Mouse (Mus musculus) cerebellum, adult (tissue): Measurements from ENCODE around the gene Tbc1d14.

Experiments used
- ATAC-seq: cut with Nextera tagmentation; 2 replicates; pipeline ENCODE4 v1.9.2; 2017; ENCODE audit warnings: mild to moderate bottlenecking, moderate library complexity, mixed read lengths; ENCODE audit not compliant: insufficient number of reproducible peaks, low FRiP score, low TSS enrichment

Tbc1d14 gene

GRCm38 (mm10) chr5:36519751-36520150 lies 73.3 kb downstream of the Tbc1d14 start:
- ATAC-seq, result no peak

GRCm38 (mm10) chr5:36517596-36517995 lies 75.5 kb downstream of the Tbc1d14 start:
- ATAC-seq, result no peak; the same call in 1 of the 2 replicates

GRCm38 (mm10) chr5:36515558-36515957 lies 77.5 kb downstream of the Tbc1d14 start:
- no peak for ATAC-seq

- ATAC-seq, result no peak
Measured at GRCm38 (mm10) chr5:36515126-36515525, 78.0 kb downstream of the Tbc1d14 start.

- ATAC-seq, result no peak
Measured at GRCm38 (mm10) chr5:36510956-36511355, 82.1 kb downstream of the Tbc1d14 start.

- no peak for ATAC-seq
Measured at GRCm38 (mm10) chr5:36508351-36508750, 84.7 kb downstream of the Tbc1d14 start.

- no peak for ATAC-seq
Measured at GRCm38 (mm10) chr5:36505643-36506042, 87.4 kb downstream of the Tbc1d14 start.

GRCm38 (mm10) chr5:36505235-36505634 lies 87.8 kb downstream of the Tbc1d14 start:
- ATAC-seq, result no peak

- ATAC-seq, result no peak
Measured at GRCm38 (mm10) chr5:36494709-36495108, 98.4 kb downstream of the Tbc1d14 start.

GRCm38 (mm10) chr5:36493919-36494318 lies 99.2 kb downstream of the Tbc1d14 start:
- no peak for ATAC-seq

- ATAC-seq, result no peak
Measured at GRCm38 (mm10) chr5:36489225-36489624, 103.9 kb downstream of the Tbc1d14 start.

- no peak for ATAC-seq
Measured at GRCm38 (mm10) chr5:36485306-36485705, 107.8 kb downstream of the Tbc1d14 start.

GRCm38 (mm10) chr5:36484171-36484990 lies 108.7 kb downstream of the Tbc1d14 start, which contains the start of the genes Tada2b and Ccdc96:
Tada2b (minus strand) TSS chr5:36484285.
Ccdc96 (plus strand) TSS chr5:36484588.
- ATAC-seq, result peak; percentile 93

- peak; percentile 26; the same call in 1 of the 2 replicates for ATAC-seq
Measured at GRCm38 (mm10) chr5:36483203-36484101, 109.6 kb downstream of the Tbc1d14 start.

GRCm38 (mm10) chr5:36481114-36481513 lies 112.0 kb downstream of the Tbc1d14 start:
- no peak for ATAC-seq

GRCm38 (mm10) chr5:36480398-36480797 lies 112.7 kb downstream of the Tbc1d14 start:
- no peak for ATAC-seq

GRCm38 (mm10) chr5:36479735-36480134 lies 113.3 kb downstream of the Tbc1d14 start:
- ATAC-seq, result no peak

- ATAC-seq, result no peak
Measured at GRCm38 (mm10) chr5:36478540-36479420, 114.3 kb downstream of the Tbc1d14 start.

- ATAC-seq, result no peak
Measured at GRCm38 (mm10) chr5:36477486-36477885, 115.6 kb downstream of the Tbc1d14 start.

GRCm38 (mm10) chr5:36474283-36474682 lies 118.8 kb downstream of the Tbc1d14 start:
- ATAC-seq, result no peak
